Mouse (Mus musculus) cerebellum, adult 9-11 months (tissue): ENCODE measurements around the gene Pde3a.

Source experiments
- DNase-seq: peaks from one replicate; pipeline ENCODE4 v3.0.0; 2022

Gene Pde3a

GRCm38 (mm10) chr6:141248691-141249584, at the start of gene Pde3a:
Pde3a (plus strand) TSS chr6:141249269.
- peak; percentile 19 for DNase-seq

- no peak for DNase-seq
These were observed 48.9 kb upstream of the Pde3a start for GRCm38 (mm10) chr6:141200173-141200615.

GRCm38 (mm10) chr6:141207531-141207930, 41.5 kb upstream of the Pde3a start:
- DNase-seq = no peak

GRCm38 (mm10) chr6:141208283-141208872, 40.7 kb upstream of the Pde3a start:
- no peak for DNase-seq

GRCm38 (mm10) chr6:141210021-141210420, 39.0 kb upstream of the Pde3a start:
- DNase-seq = no peak

GRCm38 (mm10) chr6:141221081-141221480, 28.0 kb upstream of the Pde3a start:
- peak; percentile 70 for DNase-seq

GRCm38 (mm10) chr6:141226851-141227657, 22.0 kb upstream of the Pde3a start:
- DNase-seq = no peak

GRCm38 (mm10) chr6:141227658-141228005, 21.4 kb upstream of the Pde3a start:
- no peak for DNase-seq

- no peak for DNase-seq
These were observed 16.2 kb upstream of the Pde3a start for GRCm38 (mm10) chr6:141232756-141233382.

GRCm38 (mm10) chr6:141241809-141242208, 7.3 kb upstream of the Pde3a start:
- DNase-seq = no peak

GRCm38 (mm10) chr6:141245089-141245488, 4.0 kb upstream of the Pde3a start:
- DNase-seq = no peak

- DNase-seq = peak; percentile 87
These were observed 2.7 kb upstream of the Pde3a start for GRCm38 (mm10) chr6:141246391-141246790.

GRCm38 (mm10) chr6:141248081-141248480, 988 bp upstream of the Pde3a start:
- no peak for DNase-seq

GRCm38 (mm10) chr6:141249585-141250295, 671 bp downstream of the Pde3a start:
- peak; percentile 62 for DNase-seq

GRCm38 (mm10) chr6:141250296-141250629, 1.2 kb downstream of the Pde3a start:
- no peak for DNase-seq

- DNase-seq = no peak
These were observed 1.9 kb downstream of the Pde3a start for GRCm38 (mm10) chr6:141250984-141251383.

GRCm38 (mm10) chr6:141252520-141252919, 3.5 kb downstream of the Pde3a start:
- DNase-seq = no peak

- no peak for DNase-seq
These were observed 5.9 kb downstream of the Pde3a start for GRCm38 (mm10) chr6:141254956-141255355.

- DNase-seq = no peak
These were observed 7.8 kb downstream of the Pde3a start for GRCm38 (mm10) chr6:141256896-141257295.

- DNase-seq = no peak
These were observed 8.5 kb downstream of the Pde3a start for GRCm38 (mm10) chr6:141257434-141258202.

- DNase-seq = no peak
These were observed 16.2 kb downstream of the Pde3a start for GRCm38 (mm10) chr6:141265257-141265656.
